Mouse (Mus musculus): ENCODE measurements around the gene Nup35. TPM values are rescaled to one million over a fixed set of nuclear protein-coding genes. Genes with fewer than 3 reads are reported as not detected.

The Nup35 gene
- total RNA-seq, 2 experiments from 2014 or later, result 16.2 to 16.4 TPM

- intact Hi-C loops (cut with DNase I), result no loop called here
- no peak for DNase-seq (ENCODE audit: low spot score in 2 of 2)
Observed at GRCm38 (mm10) chr2:80624523-80624922, 7.5 kb downstream of the Nup35 start.

DNA sequence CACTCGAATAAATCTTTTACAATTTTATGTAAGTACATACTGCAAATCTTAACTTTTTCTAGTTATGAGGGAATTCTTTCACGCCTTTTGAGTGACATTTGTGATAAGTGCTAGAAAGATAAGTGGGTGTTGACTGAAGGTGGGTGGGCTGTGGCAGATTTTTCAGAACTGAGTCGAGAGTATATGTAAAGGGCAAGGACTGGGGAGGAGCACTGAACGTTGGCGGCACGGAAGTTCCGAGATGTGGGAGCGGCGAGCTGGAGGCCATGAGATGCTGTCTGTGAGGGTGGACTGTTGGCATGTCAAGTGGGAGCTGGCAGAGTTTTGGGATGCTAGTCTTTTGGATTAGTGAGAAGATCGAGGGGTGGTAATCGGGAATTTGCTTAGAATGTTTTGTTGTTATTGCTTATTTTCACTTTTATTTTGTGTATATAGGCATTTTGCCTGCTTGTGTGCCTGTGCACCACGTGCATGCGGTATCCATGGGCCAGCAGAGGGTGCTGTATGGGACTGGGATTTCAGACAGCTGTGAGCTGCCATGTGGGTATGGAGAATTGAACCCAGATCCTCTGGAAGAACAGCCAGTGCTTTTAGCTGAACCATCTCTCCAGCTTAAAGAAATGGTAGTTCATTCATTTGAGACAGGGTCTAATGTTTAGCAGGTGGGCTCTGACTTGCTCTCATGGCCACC, 15.4 kb downstream of the Nup35 start:
- DNase-seq (ENCODE audit: low spot score in 2 of 2), result peak in 1 of 2 experiments; percentile 62
- intact Hi-C loops (cut with DNase I), result no loop called here

DNA sequence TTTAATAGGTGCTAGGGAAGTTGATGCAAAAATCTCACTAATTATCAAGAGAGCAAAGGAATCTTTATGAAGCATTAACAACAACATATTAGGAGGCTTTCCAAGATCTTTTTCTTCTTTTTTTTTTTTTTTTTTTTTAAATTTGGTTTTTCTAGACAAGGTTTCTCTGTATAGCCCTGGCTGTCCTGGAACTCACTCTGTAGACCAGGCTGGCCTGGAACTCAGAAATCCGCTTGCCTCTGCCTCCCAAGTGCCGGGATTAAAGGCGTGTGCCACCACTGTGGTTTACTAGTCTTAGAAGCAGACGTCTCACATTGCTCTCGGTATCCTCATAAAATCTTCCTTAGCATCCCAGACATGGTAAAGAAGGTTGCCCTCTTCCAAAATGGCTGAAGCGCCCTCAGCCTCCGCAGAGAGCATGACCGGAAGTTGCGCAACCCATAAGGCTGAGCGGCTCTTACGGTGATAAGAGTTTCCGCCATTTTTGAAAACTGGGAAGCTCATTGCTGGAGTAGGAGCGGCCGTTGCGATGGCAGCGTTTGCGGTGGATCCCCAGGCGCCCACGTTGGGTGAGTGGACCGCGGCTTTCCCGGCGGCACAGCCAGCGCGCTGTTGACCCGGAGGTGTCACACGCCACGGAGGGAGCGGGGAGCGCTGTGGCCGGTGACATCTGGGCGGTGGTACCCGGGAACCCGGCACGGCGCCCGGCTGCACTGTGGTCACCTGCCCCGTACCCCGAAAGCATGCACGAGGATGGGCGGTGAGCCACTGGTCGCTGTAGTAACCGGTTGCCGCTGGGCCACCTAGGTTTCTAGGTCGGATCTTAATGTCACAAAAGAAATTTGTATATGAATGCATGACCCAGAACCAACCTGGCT, 21.6 kb downstream of the Nup35 start:
- intact Hi-C loops (cut with DNase I), result loop anchor here (1.0 to 2.0 kb wide), 2 partner anchors 21 to 58 kb away; partner anchors contain the start of genes Dusp19, Nckap1 and Nup35
- DNase-seq (ENCODE audit: low spot score in 2 of 2), result peak; percentile 91 to 95

DNA sequence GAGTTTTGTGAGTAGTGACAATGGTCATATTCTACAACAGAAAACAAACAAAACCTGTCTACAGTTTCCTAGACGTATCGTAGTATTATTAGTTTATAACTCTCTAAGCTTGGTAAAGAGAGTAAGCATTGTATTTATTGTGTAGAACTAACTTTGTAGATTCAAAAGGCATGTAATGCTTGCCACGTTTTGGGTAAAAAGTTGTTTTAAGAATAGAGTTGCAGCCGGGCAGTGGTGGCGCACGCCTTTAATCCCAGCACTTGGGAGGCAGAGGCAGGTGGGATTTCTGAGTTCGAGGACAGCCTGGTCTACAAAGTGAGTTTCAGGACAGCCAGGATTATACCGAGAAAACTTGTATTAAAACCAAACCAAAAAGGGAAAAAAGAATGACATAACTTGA, 22.4 kb downstream of the Nup35 start:
- intact Hi-C loops (cut with DNase I), result loop anchor here (2.0 kb wide), 1 partner anchor 59 kb away; the partner anchor contains the start of gene Nckap1

DNA sequence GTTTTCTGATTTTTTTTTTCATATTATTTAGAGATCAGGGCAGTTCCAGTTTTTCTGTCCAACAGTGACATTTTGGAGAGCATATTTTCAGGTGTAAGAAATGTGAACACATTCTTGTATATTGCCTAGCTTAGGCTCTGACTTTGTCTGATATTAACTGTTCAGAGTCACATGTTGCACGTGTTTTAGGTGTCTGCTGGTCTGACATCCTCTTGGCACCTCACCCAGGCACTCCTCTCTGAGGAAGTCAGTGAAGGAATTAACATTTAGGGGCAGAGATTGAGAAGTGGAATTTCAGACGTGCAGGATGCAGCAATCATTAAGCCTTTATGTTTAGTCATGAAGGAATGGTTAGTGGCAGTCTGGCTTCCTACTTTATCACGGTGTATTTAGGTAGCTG, 22.8 kb downstream of the Nup35 start:
- no peak for DNase-seq (ENCODE audit: low spot score in 2 of 2)
- intact Hi-C loops (cut with DNase I), result loop anchor here (2.0 kb wide), 1 partner anchor 59 kb away; the partner anchor contains the start of gene Nckap1

More for the DNA sequence above, 22.4 kb downstream of the Nup35 start:
- DNase-seq (ENCODE audit: low spot score in 2 of 2), result no peak

- intact Hi-C loops (cut with DNase I), result no loop called here
Observed at GRCm38 (mm10) chr2:80661414-80661813, 44.4 kb downstream of the Nup35 start.

DNA sequence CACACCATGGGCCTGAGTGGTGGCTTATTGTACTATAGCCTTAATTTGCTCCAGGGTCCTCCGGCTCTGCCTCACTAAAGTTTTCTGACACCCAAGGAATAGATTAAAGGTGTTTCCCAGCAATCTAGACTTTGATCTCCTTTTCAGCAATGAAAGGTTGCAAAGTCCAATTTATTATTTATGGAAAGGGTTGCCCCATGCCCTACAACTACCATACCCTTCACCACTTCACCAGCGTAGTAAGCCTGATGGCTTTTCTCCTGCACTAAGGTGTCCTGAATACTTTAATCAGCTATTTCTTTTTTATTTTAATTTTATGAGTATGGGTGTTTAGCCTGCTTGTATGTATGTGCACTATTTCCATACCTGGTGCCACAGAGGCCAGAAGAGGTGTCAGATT, 45.6 kb downstream of the Nup35 start:
- intact Hi-C loops (cut with DNase I), result no loop called here
- no peak for DNase-seq (ENCODE audit: low spot score in 2 of 2)

More at GRCm38 (mm10) chr2:80661414-80661813, 44.4 kb downstream of the Nup35 start:
- DNase-seq (ENCODE audit: low spot score in 2 of 2), result no peak

DNA sequence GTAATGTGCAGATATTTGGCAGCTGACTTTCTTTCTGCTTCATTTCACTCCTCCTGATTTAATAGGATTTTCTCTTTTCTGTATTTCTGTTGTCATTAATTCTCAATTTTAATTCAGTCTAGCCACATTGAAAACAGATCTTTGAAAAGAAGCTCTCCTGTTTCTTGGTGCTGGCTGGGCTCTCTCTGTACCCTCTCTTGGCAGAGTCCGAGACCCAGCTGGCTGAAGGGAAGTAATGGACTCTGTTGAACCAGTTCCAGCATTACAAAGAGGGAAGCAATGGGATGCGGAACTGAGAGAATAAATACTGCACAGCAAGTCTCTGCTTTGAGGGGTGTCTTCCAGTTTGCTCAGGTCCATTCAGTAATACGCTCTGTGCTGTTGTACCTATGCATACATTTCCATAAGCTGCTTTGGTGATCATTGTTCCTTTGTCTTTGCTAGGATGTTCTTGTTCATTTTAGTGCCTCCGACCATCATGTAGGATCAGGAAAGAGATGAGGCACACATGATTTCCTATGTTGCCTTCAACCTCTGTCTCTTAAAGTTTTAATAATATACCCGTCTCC, 50.4 kb downstream of the Nup35 start:
- intact Hi-C loops (cut with DNase I), result no loop called here
- peak in 1 of 2 experiments; percentile 36 for DNase-seq (ENCODE audit: low spot score in 2 of 2)

- DNase-seq (ENCODE audit: low spot score in 2 of 2), result no peak
- intact Hi-C loops (cut with DNase I), result no loop called here
Observed at GRCm38 (mm10) chr2:80669868-80670666, 53.0 kb downstream of the Nup35 start.

DNA sequence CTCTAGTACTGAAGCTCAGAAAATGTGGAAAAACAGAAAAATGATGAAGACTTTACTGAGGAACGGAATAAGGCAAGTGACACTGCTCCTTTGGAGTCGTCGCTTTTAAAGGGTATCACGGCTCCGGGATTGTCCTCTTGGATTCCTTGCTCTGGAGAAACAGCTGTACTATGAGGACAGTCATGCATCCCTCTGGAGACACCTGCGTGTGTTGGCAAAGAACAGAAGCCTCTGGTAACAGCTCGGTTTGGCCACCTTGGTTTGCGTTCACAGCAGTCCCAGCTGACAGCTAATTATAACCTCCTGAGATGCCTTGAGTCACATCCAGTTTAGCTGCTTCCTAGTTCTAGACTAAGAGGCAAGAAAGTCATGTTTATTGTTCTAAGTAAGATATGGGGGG, 61.8 kb downstream of the Nup35 start:
- DNase-seq (ENCODE audit: low spot score in 2 of 2), result no peak

DNA sequence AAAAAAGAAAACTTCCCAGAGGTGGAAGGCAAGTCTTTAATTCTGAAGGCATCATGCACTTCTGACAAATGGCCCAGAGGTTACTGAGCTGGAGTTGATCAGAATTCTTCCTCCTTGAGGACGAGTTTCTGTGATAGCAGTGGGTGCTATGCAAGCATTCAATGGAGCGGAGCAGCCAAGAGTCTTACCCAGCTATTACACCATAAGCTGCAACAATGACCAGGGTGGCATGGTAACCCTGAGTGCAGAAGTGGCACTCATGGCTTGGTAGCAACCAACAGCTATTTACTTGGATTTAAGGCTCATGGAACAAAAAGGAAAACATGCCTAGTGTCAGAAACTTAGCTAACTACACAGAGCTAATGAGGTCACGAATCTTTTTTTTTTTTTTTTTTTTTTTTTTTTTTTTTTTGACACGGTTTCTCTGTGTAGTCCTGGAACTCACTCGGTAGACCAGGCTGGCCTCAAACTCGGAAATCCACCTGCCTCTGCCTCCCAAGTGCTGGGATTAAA, 66.7 kb downstream of the Nup35 start:
- intact Hi-C loops (cut with DNase I), result no loop called here

More for the DNA sequence above, 61.8 kb downstream of the Nup35 start:
- intact Hi-C loops (cut with DNase I), result no loop called here

DNA sequence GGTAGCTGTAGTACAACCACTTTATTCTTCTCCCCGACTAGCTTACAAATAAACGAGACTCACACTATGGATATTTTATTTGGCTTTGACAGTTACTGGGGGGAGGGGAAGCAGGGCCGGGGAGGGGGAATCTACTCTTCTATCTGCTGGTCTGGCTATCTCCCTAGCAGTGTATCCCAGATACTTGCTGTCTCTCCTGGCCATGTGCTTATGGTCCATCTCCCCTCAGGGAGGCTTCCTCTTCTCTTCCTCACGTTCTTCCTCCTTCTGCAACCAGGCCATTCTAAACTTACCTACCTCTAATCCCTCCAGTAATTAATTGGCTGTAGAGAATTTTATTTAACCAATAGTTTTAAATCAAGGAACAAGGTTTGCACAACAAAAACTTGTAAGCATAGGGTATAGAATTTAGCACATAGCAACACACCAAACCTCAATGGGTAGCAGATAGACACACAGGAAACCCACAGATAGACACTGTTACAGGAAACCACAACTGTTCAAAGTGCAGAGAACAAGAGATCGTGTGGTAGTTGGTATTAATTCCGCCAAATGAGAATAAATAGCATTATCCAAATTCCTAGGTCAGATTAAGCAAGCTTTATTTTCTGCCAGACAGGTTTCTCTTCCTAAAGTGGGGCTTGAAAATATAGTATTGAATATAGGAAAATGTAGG, 67.5 kb downstream of the Nup35 start:
- intact Hi-C loops (cut with DNase I), result no loop called here
- no peak for DNase-seq (ENCODE audit: low spot score in 2 of 2)

More for the DNA sequence above, 66.7 kb downstream of the Nup35 start:
- DNase-seq (ENCODE audit: low spot score in 2 of 2), result no peak

DNA sequence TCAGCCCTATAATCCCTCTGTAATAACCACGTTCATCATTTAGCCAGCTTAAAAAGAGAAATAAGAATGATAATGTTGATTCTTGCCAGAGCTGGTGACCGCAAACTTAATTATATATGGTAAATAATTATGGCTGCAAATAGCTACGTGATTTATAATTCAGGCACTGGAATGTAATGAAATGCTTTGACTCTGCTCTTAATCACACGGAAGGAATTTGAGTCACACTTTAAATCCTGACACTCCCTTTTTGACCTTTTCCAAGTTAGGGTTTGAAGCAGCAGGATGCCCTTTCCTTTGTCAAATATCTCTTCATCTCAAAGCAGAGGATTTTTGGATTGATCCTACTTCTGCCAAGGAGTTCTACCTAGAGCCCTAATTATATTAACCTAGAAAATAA, 71.2 kb downstream of the Nup35 start:
- DNase-seq (ENCODE audit: low spot score in 2 of 2), result no peak
- intact Hi-C loops (cut with DNase I), result no loop called here

GRCm38 (mm10) chr2:80707429-80707828, 90.4 kb downstream of the Nup35 start:
- no peak for DNase-seq (ENCODE audit: low spot score in 2 of 2)

More at GRCm38 (mm10) chr2:80707429-80707828, 90.4 kb downstream of the Nup35 start:
- intact Hi-C loops (cut with DNase I), result no loop called here

Small RNA genes lying within 50 kb of the gene (microRNA-seq; reads per million reads assigned to microRNA genes)
- 0 reads per million in 2 experiments for gene Mir684-1

Other genes with a start within 250 kb of the Nup35 start
- gene Frzb, start 169.6 kb upstream of the Nup35 start, total RNA-seq (2021), result 10 to 100 TPM; 27.7 to 31.1 TPM
- gene Nckap1, start 35.9 kb upstream of the Nup35 start, total RNA-seq (2021), result 100 to 1,000 TPM; 415 to 417 TPM
- 10 to 100 TPM; 22.7 to 27.1 TPM for gene Dusp19, start 191 bp upstream of the Nup35 start, total RNA-seq (2021)

Measured in left cerebral cortex, postnatal 25 days (tissue).